Mouse (Mus musculus) bone marrow, adult 2 months (tissue): ENCODE measurements around the gene Prss32.

Source experiments
- CTCF ChIP-seq: fragments of 200-500 bp; IDR thresholded peaks from 2 replicates; pipeline ENCODE4 v1.5.1; 2011; ENCODE audit warnings: low read length, control low read depth; ENCODE audit not compliant: control insufficient read depth, insufficient read depth
- POLR2A ChIP-seq: fragments of 200-500 bp; IDR thresholded peaks from 2 replicates; pipeline ENCODE4 v1.6.1; 2011; ENCODE audit warnings: low read depth, mild to moderate bottlenecking, control low read depth, low read length, borderline replicate concordance; ENCODE audit not compliant: control insufficient read depth

GRCm38 (mm10) chr17:23795323-23795722, 48.3 kb upstream of the Prss32 start:
- TF ChIP-seq CTCF: no peak
- no peak for TF ChIP-seq POLR2A
